Mouse (Mus musculus) embryo, embryonic 9.5 days (tissue): ENCODE measurements around the gene Clstn3.
"Not testable (repeated sequence)": the region's sequence is repeated elsewhere in the genome, so short reads cannot be mapped to it uniquely, and the experiment has no call there.

Source experiments
- DNase-seq: peaks from one replicate; pipeline ENCODE4 v3.0.0-alpha.2; 2017; ENCODE audit errors: extremely low spot score

Clstn3 gene

DNA sequence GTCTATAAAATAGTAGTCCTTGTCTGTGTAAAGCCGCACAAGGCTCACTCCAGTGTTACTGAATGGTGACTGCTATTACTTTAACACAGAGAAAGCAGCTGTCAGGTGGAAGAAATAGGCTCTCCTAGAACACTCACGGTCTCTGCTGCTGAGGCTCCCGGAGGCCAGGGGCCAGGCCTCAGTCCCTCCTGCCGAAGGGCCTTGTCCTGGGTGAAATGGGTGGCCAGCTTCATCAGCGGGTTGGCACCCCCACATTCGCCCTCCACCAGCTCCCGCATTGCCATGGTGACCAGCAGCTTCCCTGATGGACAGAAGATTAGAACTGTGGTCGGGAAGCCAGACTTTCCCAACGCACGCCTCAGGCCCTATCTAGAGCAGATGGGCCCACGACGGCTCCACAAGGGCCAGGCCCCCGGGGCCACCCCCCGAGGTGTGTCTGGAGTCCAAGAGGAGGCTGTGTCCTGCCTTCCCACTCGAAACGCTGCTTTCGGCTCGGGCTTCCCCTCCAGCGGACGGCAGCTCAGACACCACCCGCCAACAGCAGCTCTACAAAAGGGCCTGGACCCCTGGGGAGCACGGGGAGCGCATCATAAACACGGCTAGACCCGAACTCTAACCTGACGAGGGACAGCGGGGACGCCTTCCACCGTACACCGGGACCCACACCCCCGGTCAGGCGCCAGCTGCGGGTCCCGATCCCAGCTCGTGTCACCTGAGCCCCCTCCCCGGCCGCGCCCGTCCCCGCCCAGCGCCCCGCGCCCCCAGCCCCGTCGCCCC lies 50.3 kb downstream of the Clstn3 start:
- peak; percentile 48 for DNase-seq

DNA sequence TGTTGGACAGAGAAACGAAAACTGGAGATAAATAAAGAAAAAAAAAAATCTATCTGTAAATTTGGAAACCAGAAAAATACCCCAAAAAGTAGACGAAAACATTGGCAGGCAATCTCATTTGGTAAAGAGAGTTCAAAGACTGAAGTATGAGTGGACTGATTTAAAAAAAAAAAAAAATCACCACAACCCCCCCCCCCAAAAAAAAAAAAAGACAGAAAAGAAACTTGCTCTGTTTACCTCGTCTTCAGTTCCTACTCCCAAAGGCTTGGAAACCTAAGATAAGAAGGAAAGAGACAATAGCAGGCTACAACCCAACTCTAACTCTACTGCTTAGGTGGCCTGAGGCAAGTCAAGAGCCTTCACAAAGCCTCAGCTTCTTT lies 50.8 kb downstream of the Clstn3 start:
- no peak for DNase-seq

DNA sequence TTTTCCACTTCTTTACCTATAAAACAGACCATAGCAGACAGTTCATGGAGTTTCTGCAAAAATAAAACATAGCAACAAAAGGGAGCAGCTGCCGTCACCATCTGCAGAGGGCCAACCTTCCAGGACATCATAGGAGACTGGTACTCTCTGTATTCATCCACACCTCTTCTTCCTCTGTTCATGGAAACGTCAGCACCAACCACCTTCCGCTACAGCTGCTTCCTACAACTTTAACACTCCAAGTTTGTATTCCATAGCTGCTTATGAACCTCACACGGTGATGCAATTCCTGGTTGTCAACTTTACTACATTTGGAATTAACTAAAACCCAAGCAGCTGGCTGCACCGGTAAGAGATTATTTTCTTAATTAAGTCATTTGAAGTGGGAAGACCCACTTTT lies 56.2 kb downstream of the Clstn3 start:
- DNase-seq = no peak

DNA sequence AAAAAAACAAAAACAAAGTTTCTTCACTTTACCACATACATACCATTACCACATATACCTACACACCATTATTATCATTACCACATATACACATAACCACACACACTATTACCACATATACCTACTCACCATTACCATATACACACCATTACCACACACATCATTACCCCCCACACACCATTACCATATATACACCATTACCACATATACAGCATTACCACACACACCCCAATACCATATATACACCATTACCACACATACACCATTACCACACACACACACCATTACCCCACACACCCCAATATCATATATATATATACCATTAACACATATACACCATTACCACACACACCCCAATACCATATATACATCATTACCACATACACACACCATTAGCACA lies 57.4 kb downstream of the Clstn3 start:
- no peak for DNase-seq

DNA sequence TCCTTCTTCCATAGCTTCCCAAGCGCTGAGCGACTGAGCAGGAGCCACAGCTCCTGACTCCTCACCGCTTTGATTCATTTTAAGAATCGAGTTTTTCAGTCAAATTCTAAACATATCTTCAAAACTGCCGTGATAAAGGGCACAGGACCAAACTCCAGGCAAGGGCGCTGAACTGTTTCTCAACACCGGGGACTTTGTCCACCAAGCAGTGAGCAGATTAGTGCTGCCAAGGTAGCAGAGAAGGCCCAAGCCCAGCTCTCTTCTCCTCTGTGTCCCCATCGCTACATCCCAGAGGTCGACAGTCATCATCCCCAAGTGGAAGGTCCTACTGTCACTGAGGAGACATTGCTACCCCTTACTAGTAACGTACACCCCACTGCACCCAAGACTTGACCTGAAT lies 58.3 kb downstream of the Clstn3 start:
- DNase-seq = no peak

DNA sequence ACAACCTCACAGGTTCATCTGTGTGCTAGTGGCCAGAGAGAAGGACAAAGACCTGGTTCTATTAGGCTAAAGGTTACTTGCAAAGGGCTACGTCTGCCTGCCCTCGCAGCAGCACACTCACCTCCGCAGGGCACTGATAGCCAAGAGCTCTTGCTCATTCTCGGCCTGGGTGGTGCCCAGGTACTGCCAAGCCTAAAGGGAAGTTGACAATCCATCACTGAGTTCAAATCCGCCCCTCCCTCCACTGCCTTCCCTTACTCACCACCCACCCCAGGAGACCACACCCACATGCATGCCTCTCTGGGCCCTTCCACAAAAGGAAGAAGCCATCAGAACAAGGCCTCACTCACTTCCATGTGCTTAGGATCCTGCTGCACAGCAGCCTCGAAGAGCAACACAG lies 64.9 kb downstream of the Clstn3 start:
- DNase-seq = no peak

DNA sequence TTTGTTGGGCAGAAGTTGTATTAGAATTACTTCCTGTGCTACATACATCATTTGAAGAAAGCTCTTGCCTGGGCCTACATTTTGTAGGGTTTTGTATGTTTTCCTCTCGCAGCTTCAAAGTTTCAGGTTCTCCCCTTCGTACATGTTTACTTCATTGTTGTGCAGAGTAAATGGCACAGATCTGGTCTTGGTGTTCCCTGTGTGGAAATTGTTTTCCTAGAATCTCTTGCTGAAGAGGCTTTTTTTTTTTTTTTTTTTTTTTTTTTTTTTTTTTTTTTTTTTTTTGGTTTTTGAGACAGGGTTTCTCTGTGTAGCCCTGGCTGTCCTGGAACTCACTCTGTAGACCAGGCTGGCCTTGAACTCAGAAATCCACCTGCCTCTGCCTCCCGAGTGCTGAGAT lies 69.6 kb downstream of the Clstn3 start:
- not testable (repeated sequence) for DNase-seq
